Mouse (Mus musculus) embryonic fibroblast, embryonic 13.5 days (primary cell): ENCODE data around the gene Tmem184b.

Experiments used
- CTCF ChIP-seq: IDR thresholded peaks from 2 replicates; pipeline ENCODE4 v1.5.1; 2011; ENCODE audit warnings: mild to moderate bottlenecking, control low read depth, low read length, moderate library complexity, borderline replicate concordance; ENCODE audit not compliant: insufficient read depth
- POLR2A ChIP-seq: IDR thresholded peaks from 2 replicates; pipeline ENCODE4 v1.6.1; 2011; ENCODE audit warnings: low read depth, mild to moderate bottlenecking, control low read depth, low read length, moderate library complexity

- TF ChIP-seq POLR2A (no peak), CTCF (no peak)
These were observed 11.1 kb upstream of the Tmem184b start for GRCm38 (mm10) chr15:79414513-79414912.
